Mouse (Mus musculus) heart, adult 2 months (tissue): ENCODE data around the gene Runx2.

Experiments
- CTCF ChIP-seq: fragments of 200-600 bp; IDR thresholded peaks from 2 replicates; pipeline ENCODE4 v1.8.1; 2022; ENCODE audit warnings: antibody characterized with exemption, mild to moderate bottlenecking, moderate library complexity
- EP300 ChIP-seq: fragments of 200-500 bp; IDR thresholded peaks from 2 replicates; pipeline ENCODE4 v1.6.1; 2011; ENCODE audit warnings: low read depth, low read length, control low read depth; ENCODE audit not compliant: insufficient read depth
- POLR2A ChIP-seq: fragments of 200-500 bp; IDR thresholded peaks from 2 replicates; pipeline ENCODE4 v1.6.1; 2011; ENCODE audit warnings: mild to moderate bottlenecking, low read depth, low read length, control low read depth; ENCODE audit not compliant: insufficient read depth

- TF ChIP-seq CTCF = no peak
- TF ChIP-seq EP300 = no peak
- TF ChIP-seq POLR2A = no peak
These were observed 354.4 kb downstream of the Runx2 start for GRCm38 (mm10) chr17:44460156-44460555.
